Mouse (Mus musculus) heart, postnatal 0 days (tissue): ENCODE results near the gene Cldn5. TPM values are rescaled to one million over a fixed set of nuclear protein-coding genes. Genes with fewer than 3 reads are reported as not detected.

ENCODE experiments used
- ATAC-seq: fragments of 200-750 bp; cut with Nextera tagmentation; 2 replicates; pipeline ENCODE4 v1.8.0; 2017; ENCODE audit warnings: low read depth, moderate number of reproducible peaks, moderate library complexity; ENCODE audit not compliant: insufficient read depth
- DNase-seq: peaks from one replicate; pipeline ENCODE4 v3.0.0-alpha.2; 2016; ENCODE audit warnings: low spot score
- H3K27ac ChIP-seq: fragments of 300-500 bp; sonication (generic); 2 replicates; pipeline ENCODE4 v1.5.1; 2014; ENCODE audit warnings: low read depth, mild to moderate bottlenecking
- H3K27me3 ChIP-seq: fragments of 300-500 bp; sonication (generic); 2 replicates; pipeline ENCODE4 v1.6.1; 2014; ENCODE audit warnings: low read length, mixed read lengths; ENCODE audit not compliant: control insufficient read depth, insufficient read depth
- H3K36me3 ChIP-seq: fragments of 300-500 bp; sonication (generic); replicated peaks from 2 replicates; pipeline ENCODE4 v1.6.1; 2014; ENCODE audit warnings: low read length, mixed read lengths; ENCODE audit not compliant: control insufficient read depth, insufficient read depth
- H3K4me1 ChIP-seq: fragments of 300-500 bp; sonication (generic); 2 replicates; pipeline ENCODE4 v1.6.1; 2014; ENCODE audit warnings: antibody characterized with exemption; ENCODE audit not compliant: control insufficient read depth, insufficient read depth
- H3K4me2 ChIP-seq: fragments of 300-500 bp; sonication (generic); 2 replicates; pipeline ENCODE4 v1.6.1; 2014; ENCODE audit warnings: low read depth, mild to moderate bottlenecking, low read length, moderate library complexity
- H3K4me3 ChIP-seq: fragments of 300-500 bp; sonication (generic); 2 replicates; pipeline ENCODE4 v1.5.1; 2014; ENCODE audit warnings: low read depth, low read length
- H3K9ac ChIP-seq: fragments of 300-500 bp; sonication (generic); replicated peaks from 2 replicates; pipeline ENCODE4 v1.6.1; 2014; ENCODE audit warnings: low read depth, low read length, mixed read lengths
- H3K9me3 ChIP-seq: fragments of 300-500 bp; sonication (generic); replicated peaks from 2 replicates; pipeline ENCODE4 v1.6.1; 2016; ENCODE audit warnings: low read length; ENCODE audit not compliant: control insufficient read depth
- CTCF ChIP-seq: IDR thresholded peaks from 2 replicates; pipeline ENCODE4 v1.5.1; 2016; ENCODE audit warnings: antibody characterized with exemption, control low read depth, low read depth
- EP300 ChIP-seq: IDR thresholded peaks from 2 replicates; pipeline ENCODE4 v1.6.1; 2016; ENCODE audit warnings: antibody characterized with exemption, low read depth
- WGBS: fragments of 180-500 bp; shearing (Covaris S2); extraction: QIAGEN DNeasy Blood & Tissue Kit; methylation state at CpG from one replicate; pipeline ENCODE4 v1.1.7; 2014; 5-methylcytosine and 5-hydroxymethylcytosine counted together
- polyA plus RNA-seq: library from polyadenylated mRNA; unstranded; fragments of >200 nt; fragmentation: Nextera tagmentation; extraction: Ambion mirVana; gene quantifications from 2 replicates; pipeline ENCODE4 v1.2.1, GENCODE M21; 2015
- total RNA-seq: library from RNA; depleted of rRNA; stranded (reverse); fragments of >200 nt; gene quantifications from 2 replicates; pipeline ENCODE4 v1.2.3, GENCODE M21; 2014; ENCODE audit warnings: low replicate concordance

Gene Cldn5
- total and polyA plus RNA-seq, 2 experiments from 2014 or later, result 44.8 to 108 TPM

DNA sequence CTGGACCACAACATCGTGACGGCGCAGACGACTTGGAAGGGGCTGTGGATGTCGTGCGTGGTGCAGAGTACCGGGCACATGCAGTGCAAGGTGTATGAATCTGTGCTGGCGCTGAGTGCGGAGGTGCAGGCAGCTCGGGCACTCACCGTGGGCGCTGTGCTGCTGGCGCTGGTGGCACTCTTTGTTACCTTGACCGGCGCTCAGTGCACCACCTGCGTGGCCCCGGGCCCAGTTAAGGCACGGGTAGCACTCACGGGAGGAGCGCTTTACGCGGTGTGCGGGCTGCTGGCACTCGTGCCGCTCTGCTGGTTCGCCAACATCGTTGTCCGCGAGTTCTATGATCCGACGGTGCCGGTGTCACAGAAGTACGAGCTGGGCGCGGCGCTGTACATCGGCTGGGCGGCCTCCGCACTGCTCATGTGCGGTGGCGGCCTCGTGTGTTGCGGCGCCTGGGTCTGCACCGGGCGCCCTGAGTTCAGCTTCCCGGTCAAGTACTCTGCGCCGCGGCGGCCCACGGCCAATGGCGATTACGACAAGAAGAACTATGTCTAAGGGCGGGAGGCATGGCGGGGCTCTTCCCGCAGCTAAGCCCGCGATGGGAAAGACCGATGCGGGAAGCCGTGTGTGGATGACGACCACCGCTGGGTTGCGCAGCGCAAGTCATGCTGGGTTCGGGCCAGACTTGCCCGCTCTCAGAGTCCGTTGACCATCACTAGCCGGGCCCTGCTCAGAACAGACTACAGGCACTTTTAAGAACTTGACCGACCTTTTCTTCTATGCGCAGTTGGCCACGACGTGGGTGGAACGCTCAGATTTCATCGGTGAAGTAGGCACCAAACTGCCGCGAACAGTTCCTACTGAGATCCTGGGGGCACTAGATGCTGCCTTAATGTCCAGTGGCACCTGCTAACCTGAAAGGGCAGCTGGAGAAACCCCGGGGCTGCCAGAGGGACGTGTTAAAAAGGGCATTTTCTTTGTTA, 744 bp downstream of the Cldn5 start:
- ATAC-seq (0 out of 2 replicates have a peak, but pooled peaks have one; percentile 1), DNase-seq (no peak)
- WGBS, result 3% methylated on average over 79 of the region's 80 CpGs
- Histone ChIP-seq H3K4me1 (no peaks in the 10 kb centered on the region), H3K27ac (peak overlapping the region; percentile 81), H3K9me3 (no peaks in the 10 kb centered on the region), H3K4me2 (peak overlapping the region; percentile 65), H3K27me3 (peaks cover 34% of the 10 kb centered on the region), H3K9ac (peak overlapping the region; percentile 58), H3K4me3 (peak overlapping the region; percentile 54), H3K36me3 (peaks cover 5% of the 10 kb centered on the region; the same call in 1 of the 2 replicates)
- no peak for TF ChIP-seq CTCF

DNA sequence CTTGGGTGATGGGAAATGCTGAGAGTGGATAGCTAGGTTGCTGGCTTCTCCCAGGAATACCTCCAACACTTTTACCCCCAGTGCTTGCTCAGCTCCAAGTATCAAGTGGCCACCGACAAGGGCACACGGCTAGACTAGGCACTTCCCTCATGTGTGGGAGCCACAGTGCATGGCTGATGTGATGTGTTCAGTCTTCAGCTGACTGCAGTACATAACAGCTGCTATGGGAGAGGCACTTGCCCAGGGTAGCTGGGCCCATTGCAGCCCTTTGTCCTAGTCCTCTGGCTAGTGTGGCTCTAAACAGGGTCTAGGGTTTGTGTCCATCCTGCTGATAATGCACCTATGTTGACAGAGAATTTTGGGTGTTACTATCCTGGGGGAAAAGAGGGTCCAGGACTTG, 1.8 kb downstream of the Cldn5 start:
- H3K4me1 ChIP-seq, result no peaks in the 10 kb centered on the region
- DNase-seq (no peak), ATAC-seq (no peak)
- no peaks in the 10 kb centered on the region for H3K9me3 ChIP-seq
- peak overlapping the region; percentile 54 for H3K4me3 ChIP-seq
- H3K9ac ChIP-seq, result peak overlapping the region; percentile 58
- H3K4me2 ChIP-seq, result peak overlapping the region; percentile 65
- 48% methylated on average over 2 of the region's 2 CpGs for WGBS
- peaks cover 34% of the 10 kb centered on the region for H3K27me3 ChIP-seq
- H3K36me3 ChIP-seq, result peaks cover 12% of the 10 kb centered on the region; the same call in 1 of the 2 replicates
- peak overlapping the region; percentile 11; the same call in 1 of the 2 replicates for H3K27ac ChIP-seq
- TF ChIP-seq CTCF (no peak), EP300 (no peak)

DNA sequence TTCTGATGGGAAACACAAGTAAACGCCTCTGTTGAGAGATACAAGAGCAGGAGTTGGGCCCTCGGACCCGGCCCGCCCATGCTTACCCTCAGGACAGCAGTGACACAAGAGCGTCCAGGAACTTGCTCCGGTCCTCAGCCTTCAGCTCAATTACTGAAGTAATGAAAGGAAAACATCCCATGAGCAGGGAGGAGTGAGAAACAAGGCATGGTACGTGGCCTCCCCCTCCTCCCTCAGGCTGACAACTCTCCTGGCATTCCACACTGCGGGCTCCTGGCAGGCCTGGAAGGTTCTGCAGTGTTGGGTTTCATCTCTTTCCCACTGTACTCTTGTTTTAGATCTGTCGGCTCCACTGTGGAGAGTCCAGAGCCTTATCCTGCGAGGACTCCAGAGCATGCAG, 5.2 kb downstream of the Cldn5 start:
- H3K9ac ChIP-seq, result no peak overlapping the region
- DNase-seq (no peak), ATAC-seq (no peak)
- H3K27ac ChIP-seq, result no peak overlapping the region
- H3K9me3 ChIP-seq, result no peaks in the 10 kb centered on the region
- no peaks in the 10 kb centered on the region for H3K4me1 ChIP-seq
- H3K27me3 ChIP-seq, result peaks cover 21% of the 10 kb centered on the region
- H3K4me2 ChIP-seq, result no peak overlapping the region
- TF ChIP-seq EP300 (no peak), CTCF (no peak)
- peaks cover 42% of the 10 kb centered on the region for H3K36me3 ChIP-seq
- H3K4me3 ChIP-seq, result no peak overlapping the region
- 80% methylated on average over 10 of the region's 10 CpGs for whole genome bisulfite sequencing

DNA sequence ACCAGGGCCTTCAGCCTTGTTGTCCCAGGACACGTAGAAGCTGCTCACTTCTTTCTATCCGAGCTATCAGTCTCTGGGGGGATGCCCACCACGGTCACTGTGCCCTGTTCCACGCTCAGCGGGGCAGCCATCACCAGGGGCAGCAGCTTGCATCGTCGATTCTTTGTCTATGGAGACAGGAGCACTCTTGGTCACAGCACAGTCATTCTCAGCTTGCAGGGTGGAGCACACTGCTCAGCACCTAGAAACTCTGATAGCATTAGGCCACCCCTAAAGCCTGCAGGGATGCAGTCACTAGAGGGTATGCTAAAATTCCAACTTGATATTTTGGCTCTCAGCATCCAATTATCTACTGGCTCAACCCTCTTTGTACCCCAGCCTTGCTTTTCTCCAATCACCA, 8.4 kb downstream of the Cldn5 start:
- Histone ChIP-seq H3K4me1 (no peaks in the 10 kb centered on the region), H3K4me2 (no peak overlapping the region), H3K4me3 (no peak overlapping the region), H3K9me3 (no peaks in the 10 kb centered on the region), H3K36me3 (peaks cover 62% of the 10 kb centered on the region), H3K27me3 (no peaks in the 10 kb centered on the region), H3K9ac (no peak overlapping the region), H3K27ac (no peak overlapping the region)
- ATAC-seq (no peak), DNase-seq (no peak)
- TF ChIP-seq CTCF (no peak), EP300 (no peak)
- WGBS, result 88% methylated on average over 7 of the region's 7 CpGs

DNA sequence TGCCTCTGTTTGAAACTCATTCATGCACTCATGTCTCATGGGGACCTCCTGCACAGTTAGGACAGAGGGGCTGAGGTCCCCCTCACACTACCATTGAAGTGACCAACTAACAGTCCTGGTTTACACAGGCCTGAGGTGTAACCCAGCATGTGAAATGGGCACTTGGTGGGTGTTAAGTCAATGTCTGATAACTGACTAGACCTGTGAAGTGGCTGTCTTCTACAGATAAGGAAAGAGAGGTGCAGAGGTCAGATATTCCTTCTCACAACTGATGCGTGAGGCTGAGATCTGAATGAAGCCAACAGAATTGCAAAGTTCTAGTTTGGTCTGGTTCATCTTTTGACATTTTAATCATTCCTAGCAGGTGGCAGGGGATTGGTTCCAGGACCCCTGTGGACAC, 8.8 kb downstream of the Cldn5 start:
- H3K4me3 ChIP-seq, result no peak overlapping the region
- H3K27me3 ChIP-seq, result no peaks in the 10 kb centered on the region
- H3K9me3 ChIP-seq, result no peaks in the 10 kb centered on the region
- H3K27ac ChIP-seq, result no peak overlapping the region
- H3K4me2 ChIP-seq, result no peak overlapping the region
- peaks cover 66% of the 10 kb centered on the region for H3K36me3 ChIP-seq
- no peak for ATAC-seq
- no peak overlapping the region for H3K9ac ChIP-seq
- DNase-seq, result no peak
- no peaks in the 10 kb centered on the region for H3K4me1 ChIP-seq
- TF ChIP-seq EP300 (no peak), CTCF (no peak)
- 51% methylated on average over 1 of the region's 1 CpGs for WGBS
